Mouse (Mus musculus): ENCODE measurements around the gene Prrc2b.

Prrc2b gene

DNA sequence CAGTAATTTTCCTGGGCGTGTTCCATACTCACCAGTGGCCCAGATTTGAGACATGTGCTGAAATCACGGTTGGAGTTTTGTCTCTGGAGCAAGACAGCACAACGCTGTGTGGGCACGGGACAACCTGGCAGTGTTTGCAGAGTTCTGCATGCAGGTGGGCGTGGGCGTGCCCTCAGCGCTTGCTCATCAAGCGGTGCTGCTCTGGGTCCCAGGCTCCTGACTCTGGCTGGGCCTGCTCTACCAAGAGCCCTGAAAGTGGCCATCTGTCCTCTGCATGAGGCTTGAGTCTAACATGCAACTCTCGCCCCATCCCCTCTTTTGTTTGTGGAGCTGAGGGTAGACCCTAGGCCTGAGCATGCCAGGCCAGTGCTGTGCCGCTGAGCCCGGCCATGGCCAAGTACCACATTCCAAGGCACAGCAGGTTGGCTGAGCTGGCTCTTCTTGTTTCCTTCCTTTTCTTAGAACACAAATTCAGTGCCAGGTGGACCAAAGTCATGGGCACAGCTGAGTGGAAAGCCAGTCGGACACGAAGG is 36.2 kb downstream of the Prrc2b start:
- DNase-seq (ENCODE audit: low spot score in 2 of 2): peak; percentile 51 to 62

DNA sequence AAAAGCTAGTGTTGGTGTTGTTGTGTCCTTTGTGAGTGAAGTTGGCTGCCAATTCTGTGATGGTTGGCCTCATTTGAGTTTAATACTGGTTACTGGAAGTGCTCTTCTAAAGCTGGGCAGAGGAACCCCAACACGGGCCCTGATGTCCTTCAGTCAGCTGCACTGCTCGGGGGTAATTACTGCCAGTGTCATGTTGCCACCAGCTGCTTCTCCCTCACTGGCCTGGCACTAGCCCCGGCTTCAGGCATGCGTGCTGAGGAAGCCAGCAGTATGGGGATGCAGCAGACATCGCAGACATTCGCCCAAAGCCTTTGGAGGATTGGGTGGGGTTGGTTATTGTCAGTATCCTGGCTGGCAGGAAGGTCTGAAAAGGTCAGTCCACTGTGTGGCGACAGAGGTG is 36.8 kb downstream of the Prrc2b start:
- no peak for DNase-seq (ENCODE audit: low spot score in 2 of 2)

DNA sequence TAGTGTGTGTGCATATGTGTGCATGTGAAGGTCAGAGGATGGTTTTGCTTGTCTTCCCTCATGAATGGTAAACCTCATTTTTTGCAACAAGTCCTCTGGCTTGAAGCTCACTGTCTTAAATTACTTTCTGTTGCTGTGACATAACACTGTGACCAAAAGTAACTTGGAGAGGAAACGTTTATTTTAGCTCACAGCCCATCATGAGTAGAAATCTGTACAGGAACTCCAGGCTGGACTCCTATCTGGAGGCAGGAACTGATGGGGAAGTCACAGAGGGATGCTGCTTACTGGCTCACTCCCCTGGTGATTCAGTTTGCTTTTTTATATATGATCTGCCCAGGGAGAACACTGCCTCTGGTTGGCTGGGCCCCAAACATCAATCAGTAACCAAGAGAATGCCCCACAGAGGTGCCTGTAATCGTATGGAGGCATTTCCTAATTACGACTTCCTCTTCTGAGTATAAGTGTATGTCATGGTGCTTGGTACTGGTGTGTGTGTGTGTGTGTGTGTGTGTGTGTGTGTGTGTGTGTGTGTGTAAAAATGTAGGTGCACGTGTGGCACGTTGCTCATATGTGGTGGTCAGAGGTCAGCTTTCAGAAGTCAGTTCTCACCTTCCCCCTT is 38.3 kb downstream of the Prrc2b start:
- no peak for DNase-seq (ENCODE audit: low spot score in 2 of 2)

DNA sequence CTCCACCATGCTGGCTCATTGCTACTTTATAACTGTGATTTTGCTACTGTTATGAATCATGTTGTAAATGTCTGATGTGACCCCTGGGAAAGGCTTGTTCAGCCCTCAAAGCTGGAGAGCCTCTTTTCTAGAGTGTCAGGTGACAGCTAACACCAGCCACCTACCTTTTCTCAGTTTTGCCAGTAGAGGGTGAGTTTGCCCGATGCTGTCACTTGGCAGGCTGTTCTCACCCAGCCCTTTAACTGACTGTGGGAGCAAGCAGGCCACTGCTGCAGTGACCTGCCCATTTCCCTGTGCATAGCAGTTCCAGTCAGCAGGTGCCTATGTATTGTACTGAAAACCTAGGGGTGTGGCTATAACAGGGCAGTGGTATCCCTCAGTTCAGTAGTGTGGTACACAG is 39.7 kb downstream of the Prrc2b start:
- no peak for DNase-seq (ENCODE audit: low spot score in 2 of 2)

DNA sequence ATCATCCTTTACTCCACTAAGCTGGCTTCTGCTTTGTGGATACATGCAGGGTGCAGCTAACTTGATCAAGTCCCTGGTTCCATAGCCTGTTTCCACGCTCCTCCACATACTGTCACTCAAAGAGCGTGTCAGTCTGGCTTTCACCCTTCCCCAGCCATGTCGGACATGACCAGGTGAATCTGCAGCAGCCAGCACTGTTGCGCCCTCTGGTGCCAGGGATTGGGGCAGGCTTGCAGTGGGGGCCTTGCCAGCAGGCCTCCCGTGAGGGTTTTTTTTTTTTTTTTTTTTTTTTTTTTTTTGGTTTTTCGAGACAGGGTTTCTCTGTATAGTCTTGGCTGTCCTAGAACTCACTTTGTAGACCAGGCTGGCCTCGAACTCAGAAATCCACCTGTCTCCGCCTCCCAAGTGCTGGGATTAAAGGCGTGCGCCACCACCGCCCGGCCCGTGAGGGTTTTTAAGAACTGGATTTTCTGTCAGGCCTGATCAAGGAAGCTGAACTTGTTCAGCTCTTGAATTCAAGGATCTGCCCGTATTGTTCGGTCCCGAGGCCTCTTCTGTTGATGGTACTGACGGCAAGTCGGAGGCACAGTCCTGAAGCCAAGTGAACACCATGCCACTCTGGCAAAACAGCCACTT is 41.1 kb downstream of the Prrc2b start:
- no peak for DNase-seq (ENCODE audit: low spot score in 2 of 2)

DNA sequence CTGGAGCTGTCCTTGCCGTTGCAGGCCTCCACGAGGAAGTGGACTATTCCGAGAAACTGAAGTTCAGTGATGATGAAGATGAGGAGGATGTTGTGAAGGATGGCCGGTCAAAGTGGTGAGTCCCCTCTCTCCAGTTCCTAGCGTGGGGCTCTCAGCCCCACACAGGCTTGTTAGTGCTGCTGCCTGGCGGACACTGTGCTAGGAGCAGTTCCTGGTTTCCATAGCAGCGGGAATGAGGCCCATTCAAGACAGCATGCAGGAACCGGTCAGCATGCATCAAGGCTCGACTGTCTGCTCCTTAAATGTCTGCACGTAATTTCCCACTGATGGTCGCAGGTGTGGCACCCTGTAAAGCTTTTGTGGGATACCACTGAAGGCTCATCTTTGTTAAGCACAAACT is 48.1 kb downstream of the Prrc2b start:
- DNase-seq (ENCODE audit: low spot score in 2 of 2): no peak

DNA sequence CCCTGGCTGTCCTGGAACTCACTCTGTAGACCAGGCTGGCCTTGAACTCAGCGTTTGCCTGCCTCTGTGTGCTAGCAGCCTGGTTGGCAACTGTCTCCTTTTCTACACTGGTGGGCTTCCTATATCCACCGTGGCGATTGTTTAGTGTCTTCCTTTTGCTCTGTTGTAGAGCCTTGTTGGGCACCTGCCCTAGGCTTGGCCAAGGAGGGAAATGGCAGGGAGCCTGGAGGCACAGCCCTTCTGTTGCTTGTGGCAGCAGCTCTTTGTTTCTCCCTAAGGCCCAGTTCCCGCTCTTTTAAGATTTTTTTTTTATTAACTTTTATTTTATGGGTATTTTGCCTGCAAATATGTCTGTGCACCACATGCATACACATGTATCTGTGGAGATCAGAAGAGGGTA is 49.2 kb downstream of the Prrc2b start:
- DNase-seq (ENCODE audit: low spot score in 2 of 2): no peak

DNA sequence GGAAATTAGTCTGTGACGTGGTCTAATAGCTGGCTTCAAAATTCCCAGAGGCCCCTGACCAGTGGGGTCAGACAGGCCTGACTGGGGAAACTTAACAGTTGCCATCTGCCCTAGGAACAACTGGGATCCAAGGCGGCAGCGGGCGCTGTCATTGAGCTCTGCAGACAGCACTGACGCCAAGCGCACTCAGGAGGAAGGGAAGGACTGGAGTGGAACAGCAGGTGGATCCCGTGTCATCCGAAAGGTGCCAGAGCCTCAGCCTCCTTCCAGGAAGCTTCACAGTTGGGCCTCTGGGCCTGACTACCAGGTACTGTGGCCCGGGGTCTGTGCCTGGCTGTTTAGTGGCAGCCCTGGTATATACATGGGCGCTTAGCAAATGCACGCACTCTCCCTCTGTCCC is 49.8 kb downstream of the Prrc2b start:
- DNase-seq (ENCODE audit: low spot score in 2 of 2): no peak

DNA sequence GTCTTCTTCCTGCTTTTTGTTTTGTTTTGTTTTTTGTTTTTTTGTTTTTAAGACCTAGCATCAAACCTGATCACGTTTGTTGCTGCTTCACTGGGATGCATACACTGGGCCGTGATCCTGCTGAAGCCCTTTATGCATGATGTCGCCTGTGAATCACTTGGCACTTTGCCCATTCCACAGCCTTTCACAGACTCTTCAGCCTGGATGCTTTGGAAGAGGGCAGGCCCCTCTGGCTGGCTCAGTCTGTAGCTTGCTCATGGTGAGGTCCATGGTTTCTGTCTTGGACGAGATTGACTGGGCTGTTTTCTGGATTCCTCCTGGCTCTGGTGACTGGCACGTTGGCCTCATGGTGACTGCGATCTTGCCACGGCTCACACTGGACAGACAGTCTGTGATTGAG is 50.6 kb downstream of the Prrc2b start:
- DNase-seq (ENCODE audit: low spot score in 2 of 2): no peak

DNA sequence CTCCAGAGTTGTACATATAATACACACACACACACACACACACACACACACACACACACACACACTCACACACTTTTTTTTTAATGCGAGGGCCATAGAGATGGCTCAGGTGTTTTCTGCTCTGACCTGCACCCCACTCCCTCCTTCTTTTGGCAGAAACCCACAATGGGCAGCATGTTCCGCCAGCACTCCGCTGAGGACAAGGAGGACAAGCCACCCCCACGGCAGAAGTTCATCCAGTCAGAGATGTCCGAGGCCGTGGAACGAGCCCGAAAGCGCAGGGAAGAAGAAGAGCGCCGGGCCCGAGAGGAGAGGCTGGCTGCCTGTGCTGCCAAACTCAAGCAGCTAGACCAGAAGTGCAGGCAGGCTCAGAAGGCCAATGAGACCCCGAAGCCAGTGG is 53.0 kb downstream of the Prrc2b start:
- no peak for DNase-seq (ENCODE audit: low spot score in 2 of 2)

DNA sequence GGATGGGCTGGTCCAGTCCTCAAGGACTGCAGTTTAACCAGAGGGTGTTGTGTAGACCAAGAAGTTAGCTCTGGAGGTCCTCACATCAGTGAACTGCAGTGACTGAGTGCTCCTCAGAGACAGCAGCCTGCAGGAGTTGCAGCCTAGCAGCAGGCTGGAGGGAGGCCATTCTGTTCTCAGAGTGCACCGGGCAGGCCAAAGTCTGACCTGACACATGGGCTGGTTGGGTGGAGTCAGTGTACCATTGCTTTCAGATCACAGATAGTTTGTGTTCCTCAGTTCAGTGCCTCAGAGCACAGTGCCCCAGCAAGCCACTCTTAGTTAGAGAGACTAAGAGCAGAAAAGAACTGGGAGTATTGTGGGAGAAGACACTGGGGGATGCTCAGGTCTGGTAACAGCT is 56.8 kb downstream of the Prrc2b start:
- no peak for DNase-seq (ENCODE audit: low spot score in 2 of 2)

DNA sequence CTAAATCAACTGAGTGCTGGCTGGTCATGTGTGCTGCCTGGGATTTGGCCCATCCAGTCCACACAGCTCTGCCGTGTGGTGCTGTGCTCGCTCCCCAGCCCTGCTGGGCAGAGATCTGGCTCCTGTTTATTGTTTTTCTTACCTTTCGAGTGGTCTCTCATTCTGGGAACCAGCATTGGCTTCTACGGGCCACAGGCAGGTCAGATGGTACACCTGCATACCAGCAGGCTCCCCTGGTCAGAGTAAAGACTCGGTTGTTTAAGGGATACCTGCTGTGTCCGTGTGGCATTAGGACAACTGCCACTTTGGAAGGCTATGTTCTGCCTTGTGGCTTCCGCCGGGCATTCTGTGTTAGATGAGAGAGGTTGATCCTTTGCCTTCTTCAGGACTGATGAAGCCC is 60.8 kb downstream of the Prrc2b start:
- DNase-seq (ENCODE audit: low spot score in 2 of 2): no peak

DNA sequence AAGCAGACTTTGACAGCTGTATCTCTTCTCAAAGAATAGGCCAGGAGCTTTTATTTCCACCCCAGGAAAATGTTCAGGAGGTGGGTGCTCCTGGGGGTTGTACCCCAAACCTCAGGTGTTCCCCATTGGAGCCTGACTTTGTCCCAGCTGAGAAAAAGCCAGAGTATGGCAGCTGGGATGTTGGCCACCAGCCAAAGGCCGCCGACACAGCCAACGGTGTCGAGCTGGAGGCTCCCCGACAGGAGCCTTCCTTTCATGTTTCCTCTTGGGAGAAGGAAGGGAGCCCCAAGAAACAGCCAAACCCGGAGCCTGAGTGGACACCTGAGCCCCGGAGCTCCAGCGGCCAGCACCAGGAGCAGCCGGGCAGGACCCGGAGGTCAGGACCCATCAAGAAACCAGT is 62.1 kb downstream of the Prrc2b start:
- DNase-seq (ENCODE audit: low spot score in 2 of 2): no peak

DNA sequence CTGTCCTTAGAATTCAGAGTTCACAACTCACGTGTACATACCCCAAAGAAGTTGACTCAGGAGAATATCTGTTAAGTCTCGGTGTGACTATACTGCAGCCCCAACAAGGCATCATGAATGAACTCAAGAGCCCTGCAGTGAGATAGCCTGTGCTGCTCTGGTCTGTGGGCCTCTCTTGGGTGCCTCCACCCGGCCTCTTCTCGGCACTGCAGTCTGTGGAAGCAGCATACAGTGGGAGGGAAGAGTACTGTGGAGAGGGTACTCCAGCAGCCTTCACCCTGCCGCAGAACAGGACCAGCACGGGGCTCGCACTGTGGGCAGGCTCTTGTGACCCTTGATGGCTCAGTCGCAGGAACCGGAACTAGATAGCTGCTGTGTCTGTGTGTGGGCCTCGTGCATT is 64.7 kb downstream of the Prrc2b start:
- DNase-seq (ENCODE audit: low spot score in 2 of 2): no peak

DNA sequence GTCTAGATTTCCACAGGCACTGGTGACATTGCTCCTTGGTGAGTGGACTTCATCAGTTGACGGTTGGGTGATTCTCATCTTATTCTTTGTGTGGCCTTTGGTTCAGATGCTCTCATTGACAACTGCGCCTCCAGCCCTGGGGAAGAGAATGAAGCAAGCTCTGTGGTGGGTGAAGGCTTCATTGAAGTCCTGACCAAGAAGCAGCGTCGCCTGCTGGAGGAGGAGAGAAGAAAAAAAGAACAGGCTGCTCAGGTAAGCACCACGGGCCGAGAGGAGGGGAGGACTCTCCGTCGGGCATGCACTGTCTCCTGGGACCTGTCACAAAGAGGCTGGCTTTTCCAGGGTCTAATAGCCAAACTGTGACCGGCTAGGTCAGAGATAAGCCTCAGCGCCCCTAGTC is 65.6 kb downstream of the Prrc2b start:
- no peak for DNase-seq (ENCODE audit: low spot score in 2 of 2)

DNA sequence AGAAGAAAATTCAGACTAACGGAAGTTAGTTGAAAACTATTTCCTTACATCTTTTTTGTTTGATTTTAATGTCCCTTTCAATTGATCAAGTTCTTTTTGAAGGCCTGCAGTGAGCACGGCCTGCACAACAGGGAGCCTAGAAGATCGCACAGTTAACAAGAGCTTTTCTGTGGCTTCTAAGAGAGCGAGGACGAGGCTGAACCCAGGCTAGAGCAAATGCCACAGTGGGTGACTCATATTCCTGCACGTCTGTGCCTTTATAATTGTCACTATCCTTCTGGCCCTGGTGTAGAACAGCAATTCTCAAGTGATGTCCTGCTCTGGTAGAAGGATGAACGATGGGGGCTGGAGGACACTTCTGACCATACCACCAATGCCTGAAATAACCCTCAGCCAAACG is 66.8 kb downstream of the Prrc2b start:
- no peak for DNase-seq (ENCODE audit: low spot score in 2 of 2)

DNA sequence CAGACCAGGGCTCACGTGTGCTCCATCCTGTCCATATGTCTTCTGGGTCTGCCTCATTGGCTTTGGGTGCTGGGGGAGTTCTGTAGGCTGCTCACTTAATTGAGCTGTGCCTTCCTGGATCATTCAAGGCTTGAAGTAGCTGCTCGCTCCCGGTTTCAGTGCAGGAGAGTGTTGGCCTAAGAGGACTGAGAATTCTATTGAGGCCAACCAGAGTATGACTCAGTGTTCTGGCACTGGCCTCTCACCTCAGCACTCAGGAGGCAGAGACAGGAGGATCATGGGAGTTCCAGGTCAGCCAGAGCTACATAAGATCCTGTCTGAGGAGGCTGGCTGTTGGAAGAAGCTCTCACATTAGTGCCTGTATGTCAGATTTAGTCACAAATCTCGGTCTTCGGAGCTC is 67.2 kb downstream of the Prrc2b start:
- no peak for DNase-seq (ENCODE audit: low spot score in 2 of 2)

DNA sequence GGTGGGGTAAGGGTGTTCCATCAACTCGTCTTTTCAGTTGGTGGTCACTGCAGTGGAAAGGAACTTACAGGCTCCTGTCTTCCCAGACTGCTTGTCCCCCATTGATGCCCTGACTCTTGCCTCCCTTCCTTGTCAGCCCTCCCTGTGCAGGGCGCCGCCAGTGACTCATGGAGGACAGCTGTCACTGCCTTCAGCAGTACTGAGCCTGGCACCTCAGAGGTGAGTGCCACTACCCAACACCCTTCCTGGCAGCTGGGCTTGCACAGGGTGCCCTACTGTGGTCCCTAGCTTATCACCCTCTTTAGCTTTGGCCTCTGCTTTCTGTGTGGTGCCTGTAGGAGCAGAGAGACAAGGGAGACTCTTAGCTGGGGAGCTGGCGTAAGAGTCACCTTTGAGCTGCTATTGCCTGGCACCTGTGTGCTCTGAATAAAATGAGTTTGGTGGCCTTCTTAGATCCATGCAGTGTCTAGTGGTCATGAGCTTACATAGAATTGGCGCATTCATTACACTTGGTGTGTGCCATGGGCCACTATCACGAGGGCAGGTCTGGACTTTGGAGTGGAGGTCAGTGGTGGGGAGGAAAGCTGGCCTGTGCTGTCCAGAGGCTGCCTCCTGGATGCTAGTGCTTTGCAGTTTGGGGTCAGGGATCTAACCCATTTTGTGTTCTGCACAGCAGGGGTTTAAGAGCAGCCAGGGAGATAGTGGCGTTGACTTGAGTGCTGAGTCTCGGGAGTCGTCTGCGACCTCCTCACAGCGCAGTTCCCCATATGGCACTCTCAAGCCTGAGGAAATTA is 67.9 kb downstream of the Prrc2b start:
- no peak for DNase-seq (ENCODE audit: low spot score in 2 of 2)

DNA sequence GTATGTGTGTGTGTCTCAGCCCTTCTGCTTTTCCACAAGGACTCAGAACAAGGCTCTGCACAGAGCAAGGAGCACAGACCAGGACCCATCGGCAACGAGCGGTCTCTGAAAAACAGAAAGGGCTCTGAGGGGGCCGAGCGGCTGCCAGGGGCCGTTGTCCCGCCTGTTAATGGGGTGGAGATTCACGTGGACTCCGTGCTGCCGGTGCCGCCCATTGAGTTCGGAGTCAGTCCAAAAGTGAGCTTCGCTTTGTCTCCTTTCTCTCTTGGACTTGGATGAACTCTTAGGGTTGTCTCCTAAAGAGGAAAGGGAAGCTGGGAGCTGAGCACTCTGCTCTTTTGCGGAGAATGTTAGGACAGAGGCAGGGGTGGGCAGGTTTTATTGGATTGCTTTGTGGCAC is 68.6 kb downstream of the Prrc2b start:
- no peak for DNase-seq (ENCODE audit: low spot score in 2 of 2)

DNA sequence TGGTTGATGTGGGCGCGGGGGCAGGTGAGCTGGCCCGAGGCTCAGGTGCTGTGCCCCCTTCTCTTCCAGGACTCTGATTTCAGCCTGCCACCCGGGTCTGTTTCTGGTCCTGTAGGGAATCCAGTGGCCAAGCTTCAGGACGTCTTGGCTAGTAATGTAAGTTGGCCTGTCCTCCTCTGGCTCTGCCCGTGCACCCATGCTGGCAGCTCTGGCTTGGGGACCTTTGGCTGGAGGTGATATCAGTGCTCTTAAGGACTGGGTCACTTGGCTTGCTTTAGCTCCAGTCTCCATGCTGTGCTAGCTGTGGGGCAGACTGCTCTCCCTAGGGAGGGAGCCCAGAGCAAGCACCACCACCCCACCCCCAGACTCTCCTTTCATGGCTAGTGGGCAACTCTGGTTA is 69.1 kb downstream of the Prrc2b start:
- no peak for DNase-seq (ENCODE audit: low spot score in 2 of 2)

DNA sequence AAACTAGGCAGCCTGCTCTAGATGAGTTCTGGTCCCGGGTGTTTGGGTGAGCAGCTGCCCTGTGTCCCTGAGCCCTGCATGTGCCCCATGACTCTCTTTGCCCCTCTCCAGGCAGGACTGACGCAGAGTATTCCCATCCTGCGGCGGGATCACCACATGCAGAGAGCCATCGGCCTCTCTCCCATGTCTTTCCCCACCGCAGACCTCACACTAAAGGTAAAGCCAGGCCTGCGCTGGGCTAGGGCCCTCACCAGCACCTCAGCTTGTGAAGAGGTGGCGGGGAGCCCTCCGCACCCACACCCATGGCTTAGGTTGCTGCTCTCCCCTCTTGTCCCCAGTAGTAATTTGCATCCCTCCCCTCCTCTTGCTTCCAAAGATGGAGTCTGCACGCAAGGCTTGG is 70.1 kb downstream of the Prrc2b start:
- no peak for DNase-seq (ENCODE audit: low spot score in 2 of 2)

DNA sequence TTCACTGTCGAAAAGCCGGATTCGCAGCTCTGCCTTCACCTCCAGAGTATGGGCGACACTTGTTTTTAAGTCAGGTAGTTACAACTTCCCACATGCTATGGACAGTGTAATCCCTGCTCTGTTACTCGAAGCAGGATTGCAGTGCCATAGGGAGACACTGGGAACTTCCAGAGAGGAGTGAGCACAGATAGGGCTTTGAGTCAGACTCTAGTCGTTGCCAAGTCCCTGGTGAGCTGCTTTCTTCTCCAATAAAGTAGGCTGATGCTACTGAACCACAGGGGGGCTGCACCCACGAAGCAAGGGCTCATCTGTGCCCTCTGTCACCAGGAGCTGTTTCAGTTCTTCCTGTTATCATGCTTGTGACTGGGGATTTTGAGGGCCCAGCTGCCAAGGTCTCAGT is 70.7 kb downstream of the Prrc2b start:
- DNase-seq (ENCODE audit: low spot score in 2 of 2): no peak

DNA sequence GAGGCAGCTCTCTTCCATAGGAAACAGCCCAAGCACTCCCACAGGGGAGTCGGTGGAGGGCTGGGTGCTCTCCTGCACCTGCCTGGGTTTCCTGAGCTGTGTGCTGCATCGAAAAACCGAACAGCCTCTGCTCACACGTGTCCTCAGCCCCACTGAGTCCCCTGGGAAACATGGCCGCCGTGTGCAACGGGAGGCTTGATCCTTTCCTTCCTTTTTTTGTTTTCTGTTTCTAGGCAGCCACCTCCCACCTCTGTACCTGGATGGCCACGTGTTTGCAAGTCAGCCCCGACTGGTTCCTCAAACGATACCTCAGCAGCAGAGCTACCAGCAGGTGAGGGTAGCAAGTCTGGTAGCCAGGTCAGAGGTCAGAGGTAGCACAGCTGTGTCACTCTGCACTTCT is 71.2 kb downstream of the Prrc2b start:
- no peak for DNase-seq (ENCODE audit: low spot score in 2 of 2)

Measured in frontal cortex, postnatal 25 days (tissue).